Mouse (Mus musculus): Measurements from ENCODE around the gene Tesk1.

DNA sequence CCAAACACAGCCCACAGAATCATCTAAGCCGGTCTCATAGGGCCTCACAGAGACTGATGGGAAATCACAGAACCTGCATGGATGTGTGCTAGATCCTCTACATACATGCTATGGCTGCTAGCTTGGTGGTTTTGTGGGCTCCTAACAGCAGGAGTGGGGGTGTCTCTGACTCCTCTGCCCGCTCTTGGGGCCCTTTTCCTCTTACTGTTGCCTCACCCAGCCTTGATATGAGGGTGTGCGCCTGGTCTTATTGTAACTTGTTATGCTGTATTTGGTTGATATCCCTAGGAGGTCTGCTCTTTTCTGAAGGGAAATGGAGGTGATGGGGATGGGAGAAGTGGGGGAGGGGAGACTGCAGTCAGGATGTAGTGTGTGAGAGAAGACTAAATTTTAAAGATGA, 47.9 kb downstream of the Tesk1 start:
- TF ChIP-seq POLR2A (IDR thresholded peaks at IDR 0.05; ENCODE audit: insufficient read length, low read depth) (no peak), POLR2AphosphoS2 (IDR thresholded peaks at IDR 0.05; ENCODE audit: insufficient read length, low read depth) (no peak), USF1 (IDR thresholded peaks at IDR 0.05; ENCODE audit: low read depth) (no peak), TCF12 (IDR thresholded peaks at IDR 0.05; ENCODE audit: insufficient read depth, poor library complexity, severe bottlenecking) (no peak), MYOG (IDR thresholded peaks at IDR 0.05; ENCODE audit: control insufficient read depth in 1 of 3, insufficient read depth in 1 of 3, insufficient read length in 2 of 3, low read depth in 2 of 3) (no peak), MYOD1 (IDR thresholded peaks at IDR 0.05; ENCODE audit: control insufficient read depth in 1 of 3, insufficient read length in 2 of 3, low read depth in 2 of 3) (no peak), MAX (IDR thresholded peaks at IDR 0.05; ENCODE audit: low read depth) (no peak), TCF3 (IDR thresholded peaks at IDR 0.05; ENCODE audit: insufficient read length, low read depth) (no peak), E2F4 (IDR thresholded peaks at IDR 0.05; ENCODE audit: insufficient read depth) (no peak)

All from myocyte (in vitro differentiated cells).